Mouse (Mus musculus) left cerebral cortex, postnatal 10 days (tissue): ENCODE results near the gene C8g. TPM values are rescaled to one million over a fixed set of nuclear protein-coding genes. Genes with fewer than 3 reads are reported as not detected.

Experiments used
- DNase-seq, 2 experiments: peaks; one replicate each; pipeline ENCODE4 v3.0.0; 2021 to 2022; ENCODE audit warnings: low spot score in 2 of 2, mixed read lengths in 1 of 2; ENCODE audit errors: extremely low spot score in 1 of 2
- intact Hi-C: fragments of 180-260 bp; cut with DNase I; formaldehyde crosslinking; loops from one replicate; pipeline ENCODE4 v1.15.1; 2025
- total RNA-seq, 2 experiments: library from RNA; stranded (reverse); gene quantifications; 2 replicates each; pipeline ENCODE4 v1.2.3; 2021

The C8g gene
- total RNA-seq, 2 experiments from 2014 or later: 1.2 to 2.3 TPM

- DNase-seq: no peak
- intact Hi-C loops: no loop called here
Observed at GRCm38 (mm10) chr2:25504538-25504937, 3.0 kb upstream of the C8g start.

GRCm38 (mm10) chr2:25502726-25503125 is 1.2 kb upstream of the C8g start:
- no peak for DNase-seq
- intact Hi-C loops: no loop called here

- intact Hi-C loops: no loop called here
- DNase-seq: peak; percentile 83 to 93
Observed at GRCm38 (mm10) chr2:25500576-25501405, 728 bp downstream of the C8g start, which contains the start of gene Fbxw5. Gene Fbxw5 (plus strand): TSS chr2:25500750.

- no peak for DNase-seq
- intact Hi-C loops: no loop called here
Observed at GRCm38 (mm10) chr2:25500071-25500575, 1.4 kb downstream of the C8g start.

DNA sequence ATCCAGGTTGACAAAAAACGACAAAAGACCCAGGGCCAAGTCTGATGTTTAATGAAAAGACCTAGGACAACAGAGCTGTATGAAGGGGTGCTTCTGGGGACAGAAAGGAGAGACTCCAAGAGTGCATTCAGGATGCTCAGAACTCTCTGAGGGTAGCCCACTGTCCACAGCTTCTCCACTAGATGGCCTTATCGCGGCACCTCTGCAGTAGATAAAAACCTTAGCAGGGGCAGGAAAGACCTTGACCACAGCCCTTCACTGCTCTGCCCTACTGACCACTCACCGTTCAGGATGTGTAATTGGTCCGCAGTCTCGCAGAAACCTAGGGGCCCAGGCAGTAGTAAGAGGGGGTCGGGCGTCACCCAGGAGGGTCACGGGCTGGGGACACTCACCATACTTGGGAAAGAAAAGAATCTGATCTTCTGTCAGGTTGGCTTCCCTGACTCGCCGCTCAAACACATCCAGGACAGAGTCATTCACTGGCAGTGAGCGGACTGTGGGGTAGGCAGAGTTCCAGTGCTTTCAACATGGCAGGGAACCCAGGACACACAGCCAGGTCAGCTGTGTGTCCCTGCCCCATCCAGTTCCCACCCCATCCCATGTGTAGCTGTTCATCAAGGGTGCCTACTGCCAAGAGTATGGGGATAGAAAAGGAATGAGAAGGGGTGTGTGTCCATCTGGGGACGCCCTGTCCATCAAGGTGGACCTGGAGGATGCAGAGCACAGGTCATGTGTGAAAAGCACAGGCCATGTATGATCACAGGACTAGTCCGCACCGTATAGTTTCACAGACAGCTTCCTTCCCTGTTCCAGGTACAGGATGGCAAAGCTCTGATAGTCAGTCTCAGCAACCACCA is 2.7 kb downstream of the C8g start:
- intact Hi-C loops: loop anchor here (5.0 kb wide), 1 partner anchor 77 kb away; the partner anchor contains the start of gene Fut7

DNA sequence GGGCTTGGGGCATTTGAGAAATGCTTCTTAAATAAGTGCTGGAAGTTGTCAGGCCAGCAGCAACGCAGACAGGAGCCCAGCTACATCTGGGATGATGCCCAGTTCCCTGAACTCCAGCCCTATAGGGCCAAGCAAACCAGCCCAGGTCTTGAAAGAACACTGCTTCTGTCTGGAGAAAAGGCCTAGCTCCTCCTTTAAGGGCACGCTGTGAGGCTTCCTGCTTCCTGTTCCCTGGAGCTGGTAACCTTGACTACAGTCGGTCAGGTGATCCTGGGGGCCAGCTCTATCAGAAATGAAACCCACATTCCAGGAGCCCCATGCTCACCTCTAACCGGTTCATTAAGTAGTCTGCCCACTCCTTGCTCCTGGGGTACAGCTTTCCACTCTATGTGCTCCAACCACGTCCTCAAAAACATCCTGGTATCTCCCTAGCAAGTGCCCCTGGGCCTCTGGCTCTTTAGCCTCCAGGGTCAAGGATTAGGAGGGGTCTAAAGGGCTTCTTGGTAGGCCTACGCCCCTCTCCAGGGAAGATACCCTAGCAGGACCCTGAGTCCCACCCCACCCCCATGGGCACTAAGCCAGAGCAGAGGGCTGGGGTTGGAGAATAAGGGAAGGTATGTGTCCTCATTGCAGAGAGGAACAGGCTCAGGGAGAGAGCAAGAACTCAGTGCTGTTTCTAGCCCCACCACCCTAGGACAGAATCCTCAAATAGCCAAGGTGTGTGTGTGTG is 3.5 kb downstream of the C8g start:
- intact Hi-C loops: loop anchor here (5.0 kb wide), 1 partner anchor 76 kb away; the partner anchor contains the start of gene Fut7
- no peak for DNase-seq

More for the DNA sequence above, 2.7 kb downstream of the C8g start:
- DNase-seq: no peak

- DNase-seq: no peak
- intact Hi-C loops: loop anchor here (5.0 kb wide), 1 partner anchor 74 kb away; the partner anchor contains the start of gene Fut7
Observed at GRCm38 (mm10) chr2:25496462-25496861, 5.1 kb downstream of the C8g start.

GRCm38 (mm10) chr2:25493476-25493961 is 8.0 kb downstream of the C8g start, which contains the start of gene Lcn12:
Gene Lcn12 (minus strand): TSS chr2:25493911.
- peak in 1 of 2 experiments; percentile 33 for DNase-seq
- intact Hi-C loops: no loop called here

DNA sequence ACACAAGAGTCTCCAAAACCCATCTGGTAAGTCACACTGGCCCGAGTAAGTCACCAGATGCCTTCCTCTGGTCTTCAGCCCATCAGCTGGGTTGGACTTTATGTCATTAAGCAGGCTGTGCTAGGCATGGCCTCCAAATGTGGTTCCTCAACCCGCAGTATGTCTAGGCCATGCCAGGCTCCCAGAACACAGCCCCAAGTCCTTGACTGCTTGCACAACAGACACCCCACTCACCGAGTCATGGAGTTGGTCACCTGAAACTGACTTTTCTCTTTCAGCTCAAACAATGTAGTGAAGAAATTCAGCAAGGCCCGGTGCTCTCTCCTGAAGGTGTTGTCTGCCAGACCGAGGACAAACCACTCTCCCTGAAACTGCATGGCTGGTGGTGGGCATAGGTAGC is 8.5 kb downstream of the C8g start:
- intact Hi-C loops: no loop called here
- DNase-seq: no peak

DNA sequence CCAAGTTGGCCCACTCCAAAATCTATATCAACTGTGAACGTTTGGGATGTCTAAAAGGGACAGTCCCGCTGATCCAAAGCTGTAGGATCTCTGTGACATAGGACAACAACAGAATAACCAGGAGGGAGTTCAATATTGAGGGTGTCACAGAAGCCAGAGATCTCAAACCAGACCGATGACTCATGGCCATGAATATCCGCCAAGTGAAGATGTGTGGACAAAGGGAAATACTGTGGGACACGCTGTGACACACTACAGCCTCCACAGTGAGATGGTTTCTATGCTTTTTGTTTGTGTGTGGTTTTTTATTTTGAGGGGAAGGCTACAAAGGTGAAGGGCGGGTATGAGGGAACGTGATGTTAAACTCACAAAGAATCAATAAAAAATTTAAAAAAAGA is 12.8 kb downstream of the C8g start:
- intact Hi-C loops: no loop called here
- no peak for DNase-seq

DNA sequence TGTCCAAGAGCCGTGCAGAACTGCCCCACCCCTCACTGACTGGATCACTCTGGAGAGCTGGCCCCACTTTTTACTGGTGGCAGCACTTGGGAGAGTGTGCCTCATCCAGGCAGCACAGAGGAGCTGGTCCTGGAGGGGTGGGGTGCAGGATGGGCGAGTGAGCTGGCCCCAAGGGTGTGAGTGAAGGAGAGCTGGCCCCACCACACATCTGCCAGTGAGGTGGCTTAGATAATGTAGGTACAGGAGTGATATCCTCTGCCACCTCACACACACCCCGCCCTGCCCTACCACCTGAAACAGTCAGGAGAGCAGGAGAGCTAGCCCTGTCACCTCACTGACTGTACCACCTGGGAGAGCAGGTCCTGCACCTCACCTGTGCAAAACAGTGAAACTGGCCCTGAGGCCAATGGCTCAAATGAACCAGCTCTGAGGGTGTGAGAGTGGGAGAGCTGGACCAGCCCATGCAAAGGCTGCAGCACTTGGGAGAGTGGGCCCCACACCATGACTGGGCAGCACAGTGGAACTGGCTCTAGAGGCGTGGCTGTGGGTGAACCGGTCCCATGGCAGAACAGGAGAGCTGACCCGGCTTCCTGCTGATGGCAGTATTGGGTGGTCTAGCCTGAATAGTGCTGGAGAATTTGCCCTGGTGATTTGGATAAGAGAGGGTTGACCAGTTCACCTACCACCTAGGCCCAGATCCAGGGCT is 13.4 kb downstream of the C8g start:
- intact Hi-C loops: no loop called here
- no peak for DNase-seq

DNA sequence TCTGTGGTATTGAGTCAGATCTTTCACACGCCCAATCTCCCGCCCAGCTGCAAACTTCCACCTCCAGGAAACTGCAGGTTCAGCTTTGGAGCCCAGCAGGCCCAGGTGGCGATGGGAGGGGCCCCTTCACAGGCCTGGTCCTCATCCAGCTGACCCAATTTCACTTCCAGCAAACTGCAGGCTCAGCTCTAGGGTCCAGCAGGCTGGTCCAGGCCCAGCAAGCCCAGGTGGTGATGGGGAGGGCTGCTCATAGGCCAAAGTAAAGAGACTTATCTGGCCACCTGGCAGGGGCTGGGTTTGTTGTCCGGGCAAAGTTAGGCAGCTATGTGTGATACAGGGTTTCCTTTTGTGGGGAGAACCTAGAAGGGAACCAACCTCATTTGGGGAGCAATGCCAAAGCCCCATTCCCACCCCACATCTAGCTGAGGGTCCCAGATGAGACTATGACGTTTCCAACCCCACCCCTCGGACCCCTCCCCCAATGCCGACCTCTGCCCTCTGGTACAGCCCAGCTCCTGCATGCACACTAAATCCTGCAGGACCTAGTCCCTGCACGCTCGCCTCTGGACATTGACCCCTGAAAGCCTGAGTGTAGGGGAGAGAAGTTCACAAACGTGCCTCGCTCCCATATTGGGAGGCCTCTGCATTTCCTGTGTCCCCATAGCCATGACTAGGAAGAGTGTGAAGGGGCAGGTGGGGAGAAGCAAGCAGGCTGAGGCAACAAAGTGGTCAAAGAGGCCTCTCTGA is 16.4 kb downstream of the C8g start:
- intact Hi-C loops: no loop called here
- DNase-seq: peak in 1 of 2 experiments; percentile 63

DNA sequence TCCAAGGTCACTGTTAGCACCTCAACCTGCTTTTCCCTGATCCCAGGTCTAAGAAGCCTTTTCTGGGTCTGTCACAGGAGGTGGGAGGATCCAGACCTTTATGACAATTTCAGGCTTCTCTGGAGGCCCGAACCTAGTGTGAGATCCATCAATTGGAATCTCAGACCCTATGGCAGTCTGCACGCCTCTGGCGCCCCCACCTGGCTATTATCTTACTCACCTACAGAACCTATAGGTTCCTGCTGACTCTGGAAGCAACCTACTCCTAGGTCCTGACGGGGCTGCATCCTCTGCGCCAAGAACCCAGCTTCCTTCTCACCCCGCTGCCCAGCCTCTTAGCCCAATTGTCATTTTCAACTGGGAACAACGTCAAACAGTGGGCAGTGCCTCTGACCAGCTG is 18.6 kb downstream of the C8g start:
- intact Hi-C loops: no loop called here
- DNase-seq: no peak

DNA sequence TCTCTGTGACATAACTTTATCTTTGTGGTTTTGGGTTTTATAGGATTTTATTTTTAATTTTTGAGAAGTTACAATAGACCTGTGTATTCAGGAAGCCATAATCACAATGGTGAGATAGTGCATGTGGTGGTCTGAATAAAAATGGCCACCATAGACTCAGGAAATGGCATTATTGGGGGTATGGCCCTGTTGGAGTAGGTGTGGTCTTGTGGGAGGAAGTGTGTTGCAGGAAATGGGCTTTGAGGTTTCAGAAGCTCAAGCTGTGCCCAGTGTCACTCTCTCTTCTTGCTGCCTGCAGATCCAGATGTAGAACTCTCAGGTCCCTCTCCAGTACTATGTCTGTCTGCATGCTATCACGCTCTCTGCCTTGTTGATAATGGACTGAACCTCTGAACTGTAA is 21.0 kb downstream of the C8g start:
- no peak for DNase-seq
- intact Hi-C loops: no loop called here

GRCm38 (mm10) chr2:25479551-25480311 is 21.8 kb downstream of the C8g start:
- intact Hi-C loops: no loop called here
- no peak for DNase-seq

DNA sequence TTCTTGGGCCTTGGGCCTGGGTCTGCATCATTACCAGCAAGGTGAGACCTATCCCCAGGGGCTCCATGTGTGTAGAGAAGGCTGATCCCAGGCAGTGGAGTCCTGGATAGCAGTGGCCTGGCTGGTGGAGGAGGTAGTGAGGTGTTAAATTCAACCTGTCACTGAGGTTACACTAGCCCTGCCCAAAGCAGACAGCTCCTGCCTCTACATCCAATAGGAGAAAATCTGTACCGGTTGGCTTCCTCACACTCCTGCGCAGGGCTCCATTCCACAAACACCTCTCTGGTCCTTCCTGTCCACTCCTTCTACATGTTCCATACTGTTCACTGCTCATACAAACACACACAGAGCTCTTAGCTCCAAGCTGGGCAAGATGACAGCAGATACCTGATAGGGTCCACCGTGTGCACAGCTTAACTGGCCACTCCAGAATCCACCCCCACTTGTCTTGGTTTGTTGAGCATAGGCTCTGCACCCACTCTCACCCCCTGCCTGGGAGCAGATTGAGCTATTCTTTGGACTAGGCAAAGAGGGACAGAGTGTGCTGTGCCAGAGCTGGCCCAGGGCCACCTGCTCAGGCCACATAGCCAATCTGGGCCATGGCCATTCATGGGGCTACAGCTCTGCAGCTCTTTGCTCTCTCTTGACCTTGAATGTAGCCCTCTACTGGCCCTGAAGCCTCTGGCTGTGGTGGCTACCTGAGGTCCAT is 23.4 kb downstream of the C8g start:
- intact Hi-C loops: no loop called here
- DNase-seq: no peak
